Mouse (Mus musculus) C2C12 (cell line): ENCODE measurements around the gene Plpp7. TPM values are rescaled to one million over a fixed set of nuclear protein-coding genes. Genes with fewer than 3 reads are reported as not detected.

ENCODE experiments used
- H3K27me3 ChIP-seq: one replicate; pipeline ENCODE4 v1.6.1; 2011; ENCODE audit not compliant: control insufficient read depth, insufficient read depth, insufficient read length
- H3K36me3 ChIP-seq: one replicate; pipeline ENCODE4 v1.6.1; 2011; ENCODE audit not compliant: control insufficient read depth, insufficient read depth
- H3K4me3 ChIP-seq: one replicate; pipeline ENCODE4 v1.5.1; 2011; ENCODE audit warnings: mild to moderate bottlenecking, control low read depth; ENCODE audit not compliant: poor library complexity, insufficient read depth, severe bottlenecking
- H3K79me2 ChIP-seq: one replicate; pipeline ENCODE4 v1.6.1; 2011; ENCODE audit not compliant: control insufficient read depth, insufficient read depth
- H3K79me3 ChIP-seq: one replicate; pipeline ENCODE4 v1.6.1; 2011; ENCODE audit warnings: low read depth, control low read depth
- H3ac ChIP-seq: one replicate; pipeline ENCODE3; 2011; ENCODE audit warnings: low read depth; ENCODE audit not compliant: control insufficient read depth, insufficient read length
- CEBPB ChIP-seq: IDR thresholded peaks from one replicate; pipeline ENCODE4 v1.6.1; 2011; ENCODE audit warnings: low read depth, mild to moderate bottlenecking, control low read depth, moderate library complexity
- CTCF ChIP-seq: IDR thresholded peaks from one replicate; pipeline ENCODE4 v1.5.1; 2011; ENCODE audit not compliant: control insufficient read depth, insufficient read depth, insufficient read length
- FOSL1 ChIP-seq: IDR thresholded peaks from one replicate; pipeline ENCODE4 v1.8.0; 2011; ENCODE audit warnings: mild to moderate bottlenecking, low read length; ENCODE audit not compliant: poor library complexity, insufficient read depth, severe bottlenecking
- MAX ChIP-seq: IDR thresholded peaks from one replicate; pipeline ENCODE4 v1.6.1; 2011; ENCODE audit warnings: mild to moderate bottlenecking, control low read depth
- MYOD1 ChIP-seq: IDR thresholded peaks from one replicate; pipeline ENCODE4 v1.6.1; 2011; ENCODE audit warnings: low read depth; ENCODE audit not compliant: control insufficient read depth, insufficient read length
- MYOG ChIP-seq: IDR thresholded peaks from one replicate; pipeline ENCODE4 v1.6.1; 2011; ENCODE audit not compliant: control insufficient read depth, insufficient read length; ENCODE audit errors: extremely low read depth
- USF1 ChIP-seq: IDR thresholded peaks from one replicate; pipeline ENCODE4 v1.6.1; 2011; ENCODE audit warnings: low read depth, mild to moderate bottlenecking, control low read depth, moderate library complexity
- polyA plus RNA-seq: library from polyadenylated mRNA; unstranded; fragments of >200 nt; fragmentation: generic; extraction: Trizol; gene quantifications from one replicate; pipeline ENCODE4 v1.2.1, GENCODE M21; 2012; ENCODE audit warnings: missing spikeins

The Plpp7 gene
- polyA plus RNA-seq, 1 experiment = 0.47 TPM

GRCm38 (mm10) chr2:32131866-32132566, 36.7 kb downstream of the Plpp7 start:
- Histone ChIP-seq H3K79me2 (no peaks in the 10 kb centered on the region), H3K27me3 (no peaks in the 10 kb centered on the region), H3ac (no peak overlapping the region), H3K36me3 (no peaks in the 10 kb centered on the region), H3K79me3 (no peaks in the 10 kb centered on the region), H3K4me3 (no peak overlapping the region)
- TF ChIP-seq MYOG (no peak), MYOD1 (no peak), MAX (no peak), CTCF (no peak), FOSL1 (no peak), USF1 (no peak), CEBPB (no peak)

DNA sequence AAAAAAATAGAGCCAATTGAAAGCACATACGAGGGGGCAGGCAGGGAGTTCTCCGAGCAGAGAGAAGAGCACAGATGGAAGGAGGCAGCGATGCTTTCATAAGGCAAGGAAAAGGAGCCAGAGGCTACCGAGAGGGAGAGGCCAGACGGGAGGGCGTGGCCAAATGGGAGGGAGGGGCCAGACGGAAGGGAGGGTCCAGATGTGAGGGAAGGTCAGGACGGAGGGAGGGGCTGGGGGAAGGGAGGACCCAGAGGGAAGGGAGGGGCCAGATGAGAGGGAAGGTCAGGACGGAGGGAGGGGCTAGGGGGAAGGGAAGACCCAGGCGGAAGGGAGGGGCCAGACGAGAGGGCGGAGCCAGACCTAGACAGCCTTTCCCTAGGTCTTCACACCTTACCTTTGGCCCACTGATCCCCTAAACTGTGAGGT, 37.3 kb downstream of the Plpp7 start:
- TF ChIP-seq MYOG = no peak
- no peak for TF ChIP-seq FOSL1
- TF ChIP-seq MYOD1 = no peak
- TF ChIP-seq CEBPB = no peak
- TF ChIP-seq USF1 = no peak
- TF ChIP-seq MAX = no peak
- TF ChIP-seq CTCF = no peak
- H3K36me3 ChIP-seq = no peaks in the 10 kb centered on the region
- no peak overlapping the region for H3K4me3 ChIP-seq
- no peaks in the 10 kb centered on the region for H3K79me2 ChIP-seq
- H3K27me3 ChIP-seq = no peaks in the 10 kb centered on the region
- no peaks in the 10 kb centered on the region for H3K79me3 ChIP-seq
- H3ac ChIP-seq = no peak overlapping the region

- H3K79me2 ChIP-seq = no peaks in the 10 kb centered on the region
- H3K27me3 ChIP-seq = no peaks in the 10 kb centered on the region
- H3K79me3 ChIP-seq = no peaks in the 10 kb centered on the region
- H3K36me3 ChIP-seq = no peaks in the 10 kb centered on the region
- TF ChIP-seq USF1 (no peak), CTCF (peak; percentile 65)
- no peak overlapping the region for H3ac ChIP-seq
- no peak overlapping the region for H3K4me3 ChIP-seq
Measured at GRCm38 (mm10) chr2:32134039-32134438, 38.7 kb downstream of the Plpp7 start.

- no peaks in the 10 kb centered on the region for H3K79me3 ChIP-seq
- no peaks in the 10 kb centered on the region for H3K36me3 ChIP-seq
- H3K27me3 ChIP-seq = no peaks in the 10 kb centered on the region
- peak overlapping the region; percentile 41 for H3K4me3 ChIP-seq
- no peaks in the 10 kb centered on the region for H3K79me2 ChIP-seq
- TF ChIP-seq MYOD1 = no peak
- TF ChIP-seq FOSL1 = no peak
- no peak for TF ChIP-seq USF1
- no peak for TF ChIP-seq CEBPB
- no peak for TF ChIP-seq MYOG
- TF ChIP-seq CTCF = no peak
- no peak for TF ChIP-seq MAX
- H3ac ChIP-seq = peak overlapping the region; percentile 79
Measured at GRCm38 (mm10) chr2:32137667-32138266, 42.4 kb downstream of the Plpp7 start.

- no peak overlapping the region for H3ac ChIP-seq
- no peak overlapping the region for H3K4me3 ChIP-seq
- no peaks in the 10 kb centered on the region for H3K79me3 ChIP-seq
- H3K27me3 ChIP-seq = no peaks in the 10 kb centered on the region
- no peaks in the 10 kb centered on the region for H3K79me2 ChIP-seq
- no peak for TF ChIP-seq CTCF
- TF ChIP-seq MAX = no peak
- H3K36me3 ChIP-seq = no peaks in the 10 kb centered on the region
Measured at GRCm38 (mm10) chr2:32139377-32139776, 44.0 kb downstream of the Plpp7 start.

DNA sequence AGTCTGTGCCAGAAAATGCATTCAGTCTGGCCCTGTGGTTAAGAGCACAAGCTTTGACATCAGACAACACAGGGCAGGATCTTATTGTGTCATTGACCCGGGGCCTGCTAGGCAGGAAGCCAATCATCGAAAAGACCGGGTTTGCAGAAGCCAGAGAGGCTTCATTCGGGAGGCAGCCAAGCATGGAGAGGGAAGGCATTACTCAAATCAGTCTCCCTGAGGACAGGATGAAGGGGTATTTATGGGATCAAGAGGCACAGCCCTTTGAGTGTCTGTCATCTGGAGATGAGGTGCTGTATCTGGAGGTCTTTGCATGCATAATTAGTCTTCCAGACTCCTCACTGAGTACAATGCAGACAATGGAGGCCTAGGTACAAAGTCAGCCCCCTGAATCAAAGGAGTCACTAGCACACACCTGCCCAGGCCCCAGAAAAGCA, 45.2 kb downstream of the Plpp7 start:
- H3K79me2 ChIP-seq = no peaks in the 10 kb centered on the region
- TF ChIP-seq CEBPB = no peak
- TF ChIP-seq USF1 = no peak
- no peak for TF ChIP-seq MAX
- TF ChIP-seq MYOG = no peak
- no peak for TF ChIP-seq MYOD1
- no peak for TF ChIP-seq FOSL1
- TF ChIP-seq CTCF = no peak
- no peak overlapping the region for H3K4me3 ChIP-seq

More for the DNA sequence above, 45.2 kb downstream of the Plpp7 start:
- H3K27me3 ChIP-seq = no peaks in the 10 kb centered on the region
- H3K36me3 ChIP-seq = no peaks in the 10 kb centered on the region
- no peak overlapping the region for H3ac ChIP-seq
- no peaks in the 10 kb centered on the region for H3K79me3 ChIP-seq
